Mouse (Mus musculus): Measurements from ENCODE around the gene Zfp39.

- TF ChIP-seq MAFK (IDR thresholded peaks at IDR 0.05; ENCODE audit: insufficient read depth, low read depth, low read length) (no peak), HCFC1 (IDR thresholded peaks at IDR 0.05; ENCODE audit: borderline replicate concordance, insufficient read depth, low read length) (no peak), CHD2 (IDR thresholded peaks at IDR 0.05; ENCODE audit: low read depth, low read length) (no peak)
Observed at GRCm38 (mm10) chr11:58944136-58944535, 40.1 kb upstream of the Zfp39 start.
